Mouse (Mus musculus) heart, postnatal 0 days (tissue): ENCODE measurements around the gene Eqtn.

ENCODE experiments used
- CTCF ChIP-seq: IDR thresholded peaks from 2 replicates; pipeline ENCODE4 v1.5.1; 2016; ENCODE audit warnings: antibody characterized with exemption, control low read depth, low read depth
- EP300 ChIP-seq: IDR thresholded peaks from 2 replicates; pipeline ENCODE4 v1.6.1; 2016; ENCODE audit warnings: antibody characterized with exemption, low read depth

- TF ChIP-seq CTCF (no peak), EP300 (no peak)
Observed at GRCm38 (mm10) chr4:94901780-94902179, 26.9 kb downstream of the Eqtn start.
